Mouse (Mus musculus) naive thymus-derived CD4-positive, alpha-beta T cell, adult 2 months (primary cell): ENCODE data around the gene Iqcd.

Source experiments
- DNase-seq: peaks from one replicate; pipeline ENCODE4 v3.0.0-alpha.2; 2011; ENCODE audit warnings: low read depth

The Iqcd gene

GRCm38 (mm10) chr5:120571056-120571740, 17.6 kb upstream of the Iqcd start:
- DNase-seq = no peak

- DNase-seq = no peak
Observed at GRCm38 (mm10) chr5:120574469-120575063, 14.2 kb upstream of the Iqcd start.

DNA sequence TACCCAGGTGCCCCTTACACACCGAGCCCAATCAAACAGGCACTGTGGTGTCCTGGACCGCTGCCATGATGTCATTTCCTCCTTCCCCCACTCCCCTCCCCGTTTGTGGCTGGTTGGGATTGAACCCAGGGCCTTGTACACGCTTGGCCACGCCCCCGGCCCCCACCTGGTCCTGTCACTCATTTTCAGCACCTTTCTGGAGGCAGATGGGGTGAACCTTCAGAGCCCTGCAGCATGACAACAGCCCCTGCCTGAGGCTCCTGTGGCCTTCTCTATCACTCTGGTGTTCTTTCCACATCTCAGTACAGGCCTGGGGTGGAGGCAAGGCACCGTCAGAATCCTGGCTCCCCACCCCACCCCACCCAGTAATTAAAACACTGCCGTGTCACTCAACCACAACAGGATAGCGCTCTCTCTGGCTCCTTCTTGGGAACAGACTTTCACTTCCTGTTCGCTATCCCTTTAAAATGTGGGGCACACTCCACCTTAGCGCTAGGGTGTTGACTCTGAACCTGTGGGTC, 12.0 kb upstream of the Iqcd start:
- peak; percentile 57 for DNase-seq

- DNase-seq = peak; percentile 62
Observed at GRCm38 (mm10) chr5:120577935-120578441, 10.8 kb upstream of the Iqcd start.

DNA sequence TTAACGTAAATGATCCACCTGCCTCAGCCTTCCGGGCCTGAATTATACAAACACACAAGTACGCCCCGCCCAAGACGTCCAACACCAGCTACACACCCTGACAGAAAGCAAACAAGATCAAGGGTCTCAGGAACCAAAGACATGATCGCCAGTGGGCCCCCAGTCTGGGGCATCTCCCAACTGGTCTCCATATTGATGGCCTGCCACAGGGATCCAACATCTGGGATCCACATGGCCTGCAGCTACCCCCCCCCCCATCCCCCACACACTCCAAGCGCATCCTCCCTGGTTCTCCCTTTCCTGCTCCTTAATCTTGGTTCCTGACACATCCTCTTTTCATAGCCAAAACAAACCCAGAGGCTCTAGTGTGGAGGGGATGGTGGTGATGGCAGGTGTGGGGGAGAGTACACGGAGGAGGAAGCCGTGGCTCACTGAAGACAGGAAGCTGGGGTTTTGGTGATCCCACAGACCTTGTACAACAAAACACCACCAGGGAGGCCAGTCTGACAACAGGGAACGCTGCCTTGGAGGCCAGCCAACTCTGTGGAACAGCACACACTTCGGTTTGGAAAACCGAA, 10.2 kb upstream of the Iqcd start:
- DNase-seq = peak; percentile 82

- peak; percentile 59 for DNase-seq
Observed at GRCm38 (mm10) chr5:120579211-120579897, 9.5 kb upstream of the Iqcd start.

DNA sequence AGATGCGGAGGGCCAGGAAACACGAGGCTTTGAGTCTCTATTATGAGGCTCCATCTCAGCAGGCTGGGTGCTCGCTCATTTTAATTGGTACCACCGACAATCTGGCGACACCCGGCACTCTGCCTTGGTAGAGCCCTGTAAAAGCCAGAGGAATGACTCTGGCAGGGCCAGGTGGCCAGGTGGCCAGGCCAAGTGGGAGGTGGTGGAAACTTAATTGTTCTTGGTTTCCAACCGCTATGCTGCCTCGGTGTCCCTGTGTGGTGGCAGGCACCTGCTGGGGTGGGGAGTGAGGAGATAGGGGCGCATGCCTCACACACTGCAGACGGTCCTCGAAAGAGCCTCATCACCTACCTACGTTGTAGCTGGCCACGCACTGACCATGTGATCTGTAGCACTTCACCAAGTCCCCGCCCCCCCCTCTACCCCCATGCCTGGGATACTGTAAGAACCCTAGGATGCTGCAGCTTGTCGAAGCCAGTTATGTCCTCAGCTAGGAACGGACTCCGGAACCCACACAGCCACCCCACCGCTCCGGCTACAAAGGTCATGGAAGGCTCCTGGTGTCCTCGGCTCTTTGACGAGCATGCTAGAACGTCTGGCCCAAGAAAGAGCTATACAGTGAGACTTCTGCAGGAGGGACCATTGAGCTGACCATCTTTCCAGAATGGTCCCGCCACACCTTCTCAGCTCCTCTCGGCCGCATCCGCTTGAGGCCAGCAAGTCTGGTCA, 8.8 kb upstream of the Iqcd start:
- no peak for DNase-seq

DNA sequence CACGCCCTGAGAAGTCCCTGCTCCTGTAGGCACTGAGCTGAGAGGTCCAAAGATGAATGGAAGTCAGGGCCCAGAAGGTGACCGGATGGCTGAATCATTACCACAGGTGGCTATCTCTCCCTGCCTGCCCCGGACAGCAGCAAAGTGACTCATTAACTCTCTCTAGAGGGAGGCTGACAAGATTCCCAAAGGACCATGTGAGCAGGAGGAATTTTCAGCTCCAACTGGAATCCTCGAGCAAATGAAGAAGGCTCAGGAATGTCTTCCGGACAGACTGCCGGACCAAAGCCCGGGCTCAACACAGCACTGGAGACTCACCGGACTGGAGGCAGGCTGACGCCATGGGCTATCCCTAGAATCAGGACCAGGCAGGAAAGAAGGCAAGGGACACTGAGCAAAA, 6.8 kb upstream of the Iqcd start:
- no peak for DNase-seq

DNA sequence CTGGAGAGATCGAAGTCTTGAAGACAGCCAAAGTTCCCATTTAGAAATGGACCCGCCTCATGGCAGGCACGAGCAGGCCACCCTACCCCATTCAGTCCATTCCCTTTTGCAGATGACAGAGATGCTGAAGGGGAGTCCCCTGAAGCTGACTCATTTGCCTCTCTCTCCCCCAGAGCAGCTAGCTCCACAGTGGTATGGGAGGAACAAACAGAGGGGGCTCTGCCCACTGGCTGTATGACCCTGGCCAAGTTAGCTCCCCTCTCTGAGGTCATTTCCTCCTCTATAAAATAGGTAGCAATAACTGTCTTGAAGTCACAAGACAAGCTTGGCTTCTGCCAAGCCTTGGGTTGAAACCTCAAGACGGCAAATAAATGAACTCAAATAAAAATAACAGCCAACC, 5.3 kb upstream of the Iqcd start:
- DNase-seq = no peak

GRCm38 (mm10) chr5:120584968-120585367, 3.8 kb upstream of the Iqcd start:
- no peak for DNase-seq

GRCm38 (mm10) chr5:120586741-120587615, 1.8 kb upstream of the Iqcd start:
- DNase-seq = no peak

- peak; percentile 68 for DNase-seq
Observed at GRCm38 (mm10) chr5:120587616-120587926, 1.2 kb upstream of the Iqcd start.

- DNase-seq = no peak
Observed at GRCm38 (mm10) chr5:120587940-120588568, 762 bp upstream of the Iqcd start.

- DNase-seq = peak; percentile 77
Observed at GRCm38 (mm10) chr5:120590356-120591010, 1.7 kb downstream of the Iqcd start.

DNA sequence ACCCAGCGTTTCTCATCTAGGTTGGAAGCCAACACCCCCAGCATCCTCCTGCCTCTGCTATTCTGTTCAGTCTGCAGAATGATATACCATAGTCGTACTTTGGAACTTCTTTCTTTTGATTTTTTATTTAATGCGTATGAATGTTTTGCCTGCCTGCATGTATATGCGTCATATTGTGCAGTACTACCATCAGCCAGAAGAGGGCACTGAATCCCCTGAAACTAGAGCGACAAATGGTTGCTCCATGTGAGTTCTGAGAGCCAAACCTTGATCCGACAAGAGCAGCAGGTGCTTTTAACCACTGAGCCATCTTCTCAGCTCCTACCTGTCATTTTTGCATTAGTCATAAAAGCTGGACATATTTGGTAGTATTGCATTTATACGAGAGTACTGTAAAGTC, 3.3 kb downstream of the Iqcd start:
- DNase-seq = peak; percentile 60

DNA sequence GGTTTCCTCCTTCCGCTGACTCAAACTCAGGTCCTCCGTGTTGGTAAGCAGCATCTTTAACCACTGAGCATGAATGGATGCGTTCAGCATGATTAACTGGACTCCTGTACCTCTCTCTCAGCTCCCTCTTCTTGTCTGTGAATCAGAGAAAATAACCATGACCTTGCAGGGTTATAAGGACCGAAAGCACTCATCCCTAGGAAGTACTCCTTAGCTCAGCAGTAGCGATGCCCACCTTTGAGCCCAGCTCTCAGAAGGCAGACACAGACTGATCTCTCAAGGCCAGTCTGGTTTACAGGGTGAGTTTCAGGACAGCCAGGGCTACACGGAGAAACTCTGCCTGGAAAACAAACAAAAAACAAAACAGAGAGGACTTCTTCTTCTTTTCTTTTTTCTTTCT, 5.7 kb downstream of the Iqcd start:
- DNase-seq = no peak

- no peak for DNase-seq
Observed at GRCm38 (mm10) chr5:120599625-120600024, 10.8 kb downstream of the Iqcd start.

- DNase-seq = peak; percentile 43
Observed at GRCm38 (mm10) chr5:120600946-120601668, 12.3 kb downstream of the Iqcd start.

DNA sequence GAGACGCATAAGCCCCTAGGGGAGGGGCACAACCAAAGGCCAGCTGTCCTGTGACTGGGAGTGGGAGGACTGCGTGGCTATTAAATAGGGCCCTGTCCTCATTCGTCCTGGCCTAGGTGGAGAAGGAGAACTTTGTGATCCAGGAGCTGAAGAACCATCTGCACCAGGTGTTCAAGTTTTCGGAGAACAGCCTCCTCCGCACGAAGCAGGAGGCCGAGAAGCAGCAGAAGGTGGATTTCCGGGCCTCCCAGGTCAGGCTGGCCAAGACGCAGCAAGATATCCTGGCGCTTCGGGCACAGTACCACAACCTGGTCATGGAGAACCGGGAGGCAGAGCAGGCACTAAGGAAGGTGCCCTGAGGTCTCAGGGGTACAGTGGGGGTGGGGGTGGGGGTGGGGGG, 13.4 kb downstream of the Iqcd start:
- no peak for DNase-seq
